Mouse (Mus musculus) ovary, postnatal 10 days (tissue): Measurements from ENCODE around the gene Ptprz1.

ENCODE experiments used
- DNase-seq: peaks from one replicate; pipeline ENCODE4 v3.0.0; 2022; ENCODE audit warnings: low spot score

Gene Ptprz1

GRCm38 (mm10) chr6:22874781-22875613 is at the start of gene Ptprz1:
Gene Ptprz1, plus strand, starts transcription at chr6:22875502.
- peak; percentile 7 for DNase-seq

GRCm38 (mm10) chr6:22833637-22834036 is 41.7 kb upstream of the Ptprz1 start:
- DNase-seq = no peak

- no peak for DNase-seq
Observed at GRCm38 (mm10) chr6:22834100-22834970, 41.0 kb upstream of the Ptprz1 start.

- DNase-seq = no peak
Observed at GRCm38 (mm10) chr6:22875614-22876541, 576 bp downstream of the Ptprz1 start.

- DNase-seq = no peak
Observed at GRCm38 (mm10) chr6:22887978-22888377, 12.7 kb downstream of the Ptprz1 start.

GRCm38 (mm10) chr6:22889333-22889732 is 14.0 kb downstream of the Ptprz1 start:
- no peak for DNase-seq

GRCm38 (mm10) chr6:22901983-22902382 is 26.7 kb downstream of the Ptprz1 start:
- no peak for DNase-seq

GRCm38 (mm10) chr6:22908510-22909256 is 33.4 kb downstream of the Ptprz1 start:
- no peak for DNase-seq

GRCm38 (mm10) chr6:22909257-22909907 is 34.1 kb downstream of the Ptprz1 start:
- DNase-seq = no peak

- no peak for DNase-seq
Observed at GRCm38 (mm10) chr6:22909908-22910260, 34.6 kb downstream of the Ptprz1 start.

- DNase-seq = no peak
Observed at GRCm38 (mm10) chr6:22922880-22923279, 47.6 kb downstream of the Ptprz1 start.

GRCm38 (mm10) chr6:22932768-22933265 is 57.5 kb downstream of the Ptprz1 start:
- DNase-seq = no peak

GRCm38 (mm10) chr6:22937126-22937525 is 61.8 kb downstream of the Ptprz1 start:
- no peak for DNase-seq

GRCm38 (mm10) chr6:22937526-22937925 is 62.2 kb downstream of the Ptprz1 start:
- no peak for DNase-seq

GRCm38 (mm10) chr6:22944191-22944590 is 68.9 kb downstream of the Ptprz1 start:
- no peak for DNase-seq

- no peak for DNase-seq
Observed at GRCm38 (mm10) chr6:22963374-22963773, 88.1 kb downstream of the Ptprz1 start.

- no peak for DNase-seq
Observed at GRCm38 (mm10) chr6:22968073-22968472, 92.8 kb downstream of the Ptprz1 start.

- DNase-seq = no peak
Observed at GRCm38 (mm10) chr6:22983769-22984519, 108.6 kb downstream of the Ptprz1 start.

GRCm38 (mm10) chr6:22984520-22985154 is 109.3 kb downstream of the Ptprz1 start:
- no peak for DNase-seq
